Mouse (Mus musculus): Measurements from ENCODE around the gene Wdr46.
A peak's percentile ranks its signal among the peaks of the same experiment; 100 is the strongest.
"Not testable (repeated sequence)": the region's sequence is repeated elsewhere in the genome, so short reads cannot be mapped to it uniquely, and the experiment has no call there.

The Wdr46 gene

DNA sequence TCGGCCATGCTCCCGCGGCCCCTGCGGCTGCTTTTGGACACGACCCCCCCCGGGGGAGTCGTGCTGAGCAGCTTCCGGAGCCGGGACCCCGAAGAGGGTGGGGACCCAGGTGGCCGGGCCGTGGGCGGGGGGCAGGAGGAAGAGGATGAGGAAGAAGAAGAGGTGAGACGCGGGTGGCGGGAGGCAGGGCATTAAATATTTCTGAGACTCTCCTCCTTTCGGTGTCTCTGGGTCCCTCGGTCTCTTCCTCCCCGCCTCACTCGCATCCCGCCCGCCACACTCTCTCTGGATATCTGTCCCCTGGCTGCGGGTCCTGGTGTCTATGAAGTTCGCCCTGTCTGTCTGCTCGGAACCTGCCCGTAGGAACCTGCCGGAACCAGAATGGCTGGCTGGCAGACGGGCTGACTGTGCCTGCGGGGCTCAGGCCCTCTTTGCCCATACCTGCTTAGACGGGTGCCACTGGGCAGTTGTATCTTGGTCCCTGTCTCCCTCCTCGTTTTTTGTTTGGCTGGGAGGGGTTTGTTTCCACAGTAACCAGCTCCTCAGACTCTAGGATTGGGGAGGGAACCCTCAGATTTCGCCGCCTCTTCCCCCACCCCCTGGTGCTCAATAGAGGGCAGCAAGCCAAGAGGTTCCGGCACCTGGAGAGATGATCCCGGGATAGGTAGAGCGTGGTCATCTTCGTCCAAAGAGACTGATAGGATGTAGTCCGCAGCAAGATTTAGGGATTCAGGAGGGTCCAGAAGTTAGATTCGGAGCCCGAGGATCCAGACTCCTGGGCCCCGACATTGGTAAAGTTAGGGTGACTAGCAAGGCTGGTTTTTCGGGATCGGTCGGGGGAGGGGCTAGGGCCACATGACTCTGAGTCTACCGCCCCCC, 9.9 kb upstream of the Wdr46 start:
- DNase-seq = peak; percentile 74

DNA sequence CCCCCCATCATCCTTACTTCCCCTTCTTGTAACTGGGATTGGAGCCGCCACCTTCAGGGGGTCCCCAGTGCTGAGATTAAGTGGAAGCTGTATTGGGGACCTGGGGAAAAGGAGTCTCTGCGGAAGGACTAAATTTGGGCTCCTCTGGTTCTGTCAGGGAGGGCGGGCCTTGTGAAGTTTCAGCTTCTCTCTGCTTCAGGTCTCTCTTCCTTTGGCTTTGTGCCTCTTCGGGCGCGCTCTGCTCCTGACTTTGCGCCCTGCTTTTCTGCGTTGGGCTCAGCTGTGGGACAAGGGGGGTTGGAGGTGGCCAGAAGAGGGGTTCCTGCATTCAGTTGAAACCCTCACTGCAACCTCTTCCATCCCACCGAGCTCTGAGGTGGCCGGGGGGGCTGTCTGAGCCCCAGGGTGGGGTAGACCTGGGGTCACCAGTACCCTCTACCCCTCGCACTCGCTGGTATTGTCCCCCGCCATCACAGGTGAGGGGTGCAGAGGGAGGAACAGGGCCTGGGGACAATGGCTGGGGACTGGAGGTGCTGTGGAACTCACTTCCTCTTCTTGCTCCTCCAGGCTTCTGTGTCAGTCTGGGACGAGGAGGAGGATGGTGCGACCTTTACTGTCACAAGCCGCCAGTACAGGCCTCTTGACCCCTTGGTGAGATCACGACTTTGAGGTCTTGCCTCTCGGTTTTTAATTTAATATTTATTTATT, 9.1 kb upstream of the Wdr46 start:
- no peak for DNase-seq

DNA sequence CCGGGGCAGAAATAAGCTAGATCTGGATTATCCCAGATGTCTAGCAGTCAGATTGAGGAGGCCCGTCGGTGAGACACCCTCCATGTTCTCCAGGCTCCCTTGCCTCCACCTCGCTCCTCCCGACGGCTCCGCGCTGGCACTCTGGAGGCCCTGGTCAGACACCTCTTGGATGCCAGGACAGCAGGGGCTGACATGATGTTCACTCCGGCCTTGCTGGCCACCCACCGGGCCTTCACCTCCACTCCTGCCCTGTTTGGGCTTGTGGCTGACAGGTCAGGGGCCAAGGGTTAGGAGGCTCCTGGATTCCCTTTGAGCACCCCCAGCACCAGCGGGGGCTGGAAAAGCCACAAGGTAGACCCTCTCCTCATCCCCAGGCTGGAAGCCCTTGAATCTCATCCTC, 8.5 kb upstream of the Wdr46 start:
- no peak for DNase-seq

GRCm38 (mm10) chr17:33932448-33932847, 8.0 kb upstream of the Wdr46 start:
- no peak for DNase-seq

DNA sequence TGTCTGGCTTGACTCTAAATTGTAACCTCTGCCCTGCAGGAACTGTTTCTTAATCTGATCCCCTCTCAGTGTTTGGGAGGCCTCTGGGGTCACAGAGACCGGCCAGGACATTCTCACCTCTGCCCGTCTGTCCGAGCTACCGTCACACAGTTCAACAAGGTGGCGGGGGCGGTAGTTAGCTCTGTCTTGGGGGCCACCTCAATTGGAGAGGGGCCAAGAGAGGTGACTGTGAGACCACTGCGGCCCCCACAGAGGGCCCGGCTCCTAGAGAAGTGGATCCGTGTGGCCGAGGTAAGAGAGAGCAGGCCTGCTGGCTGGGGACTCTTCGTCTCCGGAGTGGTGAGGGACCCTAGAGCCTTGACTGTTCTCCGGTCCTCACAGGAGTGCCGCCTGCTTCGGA, 7.5 kb upstream of the Wdr46 start:
- DNase-seq = no peak

DNA sequence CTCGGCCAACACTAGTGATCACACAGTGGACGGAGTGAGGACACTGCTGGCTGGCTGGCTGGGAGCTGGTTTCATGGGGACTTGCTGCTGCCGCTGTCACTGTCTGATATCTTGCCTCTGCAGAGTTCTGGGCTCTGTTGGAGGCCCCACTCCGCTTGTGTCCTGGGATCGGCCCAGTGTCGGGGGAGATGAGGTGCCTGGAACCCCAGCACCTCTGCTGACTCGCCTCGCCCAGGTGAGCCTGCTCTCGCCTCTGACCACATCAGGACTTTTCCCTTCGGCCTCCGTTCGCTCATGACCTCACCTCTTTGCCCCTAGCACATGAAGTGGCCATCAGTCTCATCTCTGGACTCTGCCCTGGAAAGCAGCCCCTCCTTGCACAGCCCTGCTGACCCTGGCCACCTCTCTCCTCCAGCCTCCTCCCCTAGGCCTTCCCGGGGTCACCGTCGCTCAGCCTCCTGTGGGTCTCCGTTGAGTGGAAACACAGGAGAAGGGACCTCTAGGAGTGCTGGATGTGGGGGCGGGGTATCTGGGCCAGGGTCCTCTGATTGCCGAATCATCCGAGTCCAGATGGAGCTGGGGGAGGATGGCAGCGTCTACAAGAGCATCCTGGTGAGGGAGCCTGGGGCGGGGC, 4.9 kb upstream of the Wdr46 start:
- DNase-seq = no peak

DNA sequence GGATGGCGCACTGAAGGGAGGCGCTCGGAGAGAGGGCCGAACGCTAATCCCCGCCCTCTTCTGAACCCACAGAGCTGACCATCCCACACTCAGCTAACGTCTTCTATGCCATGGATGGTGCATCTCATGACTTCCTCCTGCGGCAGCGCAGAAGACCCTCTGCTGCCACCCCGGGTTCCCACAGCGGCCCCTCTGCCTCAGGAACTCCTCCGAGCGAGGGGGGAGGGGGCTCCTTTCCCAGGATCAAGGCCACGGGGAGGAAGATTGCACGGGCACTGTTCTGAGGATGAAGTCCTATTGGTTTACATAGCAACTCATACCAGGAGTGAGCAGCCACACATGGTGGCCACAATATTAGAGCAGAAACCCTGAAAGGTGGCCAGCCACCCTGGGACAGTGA, 3.5 kb upstream of the Wdr46 start:
- no peak for DNase-seq

GRCm38 (mm10) chr17:33938783-33939182, 1.7 kb upstream of the Wdr46 start:
- no peak for DNase-seq

DNA sequence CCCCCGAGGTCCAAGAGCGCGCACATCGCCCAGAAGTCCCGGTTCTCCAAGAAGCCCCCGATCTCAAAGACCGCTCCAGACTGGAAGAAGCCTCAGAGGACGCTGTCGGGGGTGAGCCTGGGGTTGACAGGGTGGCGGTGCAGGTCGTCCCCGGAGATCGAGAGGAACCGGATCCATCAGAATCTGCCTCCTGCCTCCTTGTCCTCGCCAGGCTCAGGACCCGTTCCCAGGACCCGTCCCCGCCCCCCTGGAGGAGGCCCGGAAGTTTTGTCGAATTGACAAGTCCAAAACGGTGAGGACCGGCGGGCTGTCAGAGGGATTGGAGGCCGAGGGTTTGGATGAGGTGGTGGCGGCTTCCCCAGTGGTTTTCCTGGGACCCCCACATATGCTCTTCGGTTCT, 521 bp downstream of the Wdr46 start:
- DNase-seq = no peak

GRCm38 (mm10) chr17:33941381-33941780, 921 bp downstream of the Wdr46 start:
- DNase-seq = no peak

DNA sequence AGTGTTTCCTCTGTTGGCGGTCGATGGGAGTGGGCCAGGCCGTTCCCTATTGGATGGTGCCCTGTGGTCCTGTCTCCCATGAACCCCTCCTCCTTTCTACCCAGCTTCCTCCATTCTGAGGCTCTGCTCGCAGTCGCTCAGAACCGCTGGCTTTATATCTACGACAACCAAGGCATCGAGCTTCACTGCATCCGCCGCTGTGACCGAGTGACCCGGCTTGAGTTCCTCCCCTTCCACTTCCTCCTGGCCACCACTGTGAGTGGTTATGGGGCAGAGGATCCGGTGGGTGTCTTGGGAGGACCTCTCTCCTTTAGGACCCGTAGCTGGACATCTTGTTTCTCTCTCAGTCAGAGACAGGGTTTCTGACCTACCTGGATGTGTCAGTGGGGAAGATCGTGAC, 3.0 kb downstream of the Wdr46 start:
- DNase-seq = no peak

GRCm38 (mm10) chr17:33947430-33948089, 7.1 kb downstream of the Wdr46 start:
- no peak for DNase-seq

- no peak for DNase-seq
These were observed 7.8 kb downstream of the Wdr46 start for GRCm38 (mm10) chr17:33948090-33948904.

DNA sequence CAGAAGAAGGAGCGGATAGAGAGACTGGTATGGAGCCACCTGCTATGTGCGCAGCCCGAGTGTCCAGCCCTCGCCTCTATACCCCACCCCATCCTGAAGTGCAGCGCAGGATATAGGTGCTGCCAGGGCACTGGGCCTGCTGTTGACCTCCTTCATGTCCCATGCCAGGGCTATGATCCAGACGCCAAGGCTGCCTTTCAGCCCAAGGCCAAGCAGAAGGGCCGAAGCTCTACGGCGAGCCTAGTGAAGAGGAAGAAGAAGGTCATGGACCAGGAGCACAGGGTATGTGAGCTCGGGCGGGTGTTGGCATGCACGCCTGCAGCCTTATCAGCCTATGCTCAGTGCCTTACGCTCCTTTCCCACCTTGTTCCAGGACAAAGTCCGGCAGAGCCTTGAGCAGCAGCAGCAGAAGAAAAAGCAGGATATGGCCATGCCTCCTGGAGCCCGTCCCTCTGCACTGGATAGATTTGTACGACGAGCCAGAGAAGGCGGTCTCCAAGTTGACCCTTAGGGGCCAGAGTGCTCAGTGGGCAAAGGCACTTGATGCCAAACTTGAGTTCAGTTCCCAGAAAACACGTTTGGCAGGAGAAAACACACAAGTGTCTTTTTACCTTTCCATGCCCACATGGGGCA, 8.6 kb downstream of the Wdr46 start:
- no peak for DNase-seq

GRCm38 (mm10) chr17:33950131-33950625, 9.7 kb downstream of the Wdr46 start:
- DNase-seq = no peak

DNA sequence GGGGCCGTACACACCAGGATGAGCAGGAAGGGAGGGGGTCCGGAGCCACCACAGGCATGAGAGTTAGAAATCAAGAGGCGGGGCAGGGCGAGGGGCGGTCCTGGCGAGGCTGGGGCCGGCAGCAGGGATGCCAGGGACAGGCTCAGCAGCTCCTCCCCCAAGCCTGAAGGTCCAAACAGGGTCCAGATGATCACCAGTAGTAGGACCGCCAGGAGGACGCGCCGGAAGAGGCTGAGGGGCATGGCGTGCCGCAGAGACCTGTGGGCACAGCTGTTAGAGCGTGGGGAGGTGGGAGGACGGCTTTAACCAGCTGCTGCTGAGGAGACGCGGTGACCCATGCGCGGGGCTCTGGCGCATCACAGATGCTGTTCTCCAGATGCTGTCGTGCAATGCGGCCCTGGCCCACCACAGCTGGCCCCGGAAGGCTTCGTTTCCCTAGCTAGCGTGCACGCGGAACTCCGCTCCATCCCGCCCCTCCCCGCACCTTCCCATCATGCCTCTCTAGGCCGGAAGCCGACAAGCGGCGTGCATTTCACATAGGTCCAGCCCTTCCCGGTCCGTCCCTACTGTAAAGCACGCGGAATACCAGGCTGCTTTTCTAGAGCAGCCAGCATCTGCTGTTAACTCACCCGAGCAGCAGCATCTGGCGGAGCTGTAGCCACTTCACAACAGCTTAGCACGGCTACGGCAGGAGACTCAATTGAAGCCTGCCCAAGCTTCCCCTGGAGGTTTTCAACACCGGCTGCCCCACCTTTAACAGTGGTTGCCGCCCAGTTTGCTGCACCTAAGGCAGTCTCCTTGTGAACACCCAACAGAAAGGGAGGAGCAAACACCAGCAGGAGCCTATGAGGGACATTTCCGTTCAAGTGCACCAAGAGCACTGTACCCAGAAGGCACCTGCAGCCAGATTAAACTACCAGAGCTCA, 10.8 kb downstream of the Wdr46 start, which contains the start of gene B3galt4:
Gene B3galt4 (minus strand): TSS at position 468 of the 926 bp plus-strand sequence.
- peak; percentile 79 for DNase-seq

GRCm38 (mm10) chr17:33952015-33952414, 11.6 kb downstream of the Wdr46 start:
- DNase-seq = not testable (repeated sequence)

GRCm38 (mm10) chr17:33952879-33953278, 12.4 kb downstream of the Wdr46 start:
- DNase-seq = no peak

GRCm38 (mm10) chr17:33953310-33953709, 12.8 kb downstream of the Wdr46 start:
- DNase-seq = no peak

GRCm38 (mm10) chr17:33953961-33954565, 13.6 kb downstream of the Wdr46 start:
- DNase-seq = no peak
